Mouse (Mus musculus) liver, embryonic 15.5 days (tissue): Measurements from ENCODE around the gene Lgals8. TPM values are rescaled to one million over a fixed set of nuclear protein-coding genes. Genes with fewer than 3 reads are reported as not detected.

Experiments used
- ATAC-seq: fragments of 200-750 bp; cut with Nextera tagmentation; 2 replicates; pipeline ENCODE4 v1.8.0; 2017; ENCODE audit warnings: moderate number of reproducible peaks, mild to moderate bottlenecking, moderate library complexity; ENCODE audit not compliant: insufficient read depth
- H3K27ac ChIP-seq: fragments of 300-500 bp; sonication (generic); replicated peaks from 2 replicates; pipeline ENCODE4 v1.5.1; 2015; ENCODE audit warnings: mild to moderate bottlenecking, inconsistent platforms
- H3K27me3 ChIP-seq: fragments of 300-500 bp; sonication (generic); 2 replicates; pipeline ENCODE4 v1.6.1; 2015; ENCODE audit warnings: mild to moderate bottlenecking, inconsistent platforms
- H3K36me3 ChIP-seq: fragments of 300-500 bp; sonication (generic); replicated peaks from 2 replicates; pipeline ENCODE4 v1.6.1; 2015; ENCODE audit warnings: moderate library complexity, mild to moderate bottlenecking, inconsistent platforms
- H3K4me1 ChIP-seq: fragments of 300-500 bp; sonication (generic); replicated peaks from 2 replicates; pipeline ENCODE4 v1.6.1; 2015; ENCODE audit warnings: inconsistent platforms
- H3K4me2 ChIP-seq: fragments of 300-500 bp; sonication (generic); 2 replicates; pipeline ENCODE4 v1.6.1; 2015; ENCODE audit warnings: moderate library complexity, mild to moderate bottlenecking, inconsistent platforms
- H3K4me3 ChIP-seq: fragments of 300-500 bp; sonication (generic); replicated peaks from 2 replicates; pipeline ENCODE4 v1.5.1; 2015; ENCODE audit warnings: mild to moderate bottlenecking, inconsistent platforms
- H3K9ac ChIP-seq: fragments of 300-500 bp; sonication (generic); 2 replicates; pipeline ENCODE4 v1.6.1; 2015; ENCODE audit warnings: moderate library complexity, mild to moderate bottlenecking, inconsistent platforms
- H3K9me3 ChIP-seq: fragments of 300-500 bp; sonication (generic); replicated peaks from 2 replicates; pipeline ENCODE4 v1.6.1; 2016; ENCODE audit warnings: inconsistent platforms
- WGBS: fragments of 180-500 bp; shearing (Covaris S2); methylation state at CpG from one replicate; pipeline ENCODE4 v1.1.7; 2015; ENCODE audit warnings: mixed read lengths; ENCODE audit not compliant: insufficient replicate concordance; 5-methylcytosine and 5-hydroxymethylcytosine counted together
- polyA plus RNA-seq: library from polyadenylated mRNA; unstranded; fragments of >200 nt; fragmentation: Nextera tagmentation; extraction: Ambion mirVana; gene quantifications from 2 replicates; pipeline ENCODE4 v1.2.1, GENCODE M21; 2015

The Lgals8 gene
- polyA plus RNA-seq: 12.7 and 13.7 TPM in 2 replicates

GRCm38 (mm10) chr13:12464844-12465243, at the start of gene Lgals8:
Gene Lgals8 (minus strand): TSS chr13:12464944.
- no peaks in the 10 kb centered on the region for H3K36me3 ChIP-seq
- H3K9ac ChIP-seq: no peak within 1 kb of the TSS
- H3K27ac ChIP-seq: 0 out of 2 replicates have a peak within 1 kb of the TSS, but pooled peaks have one; percentile 14
- no peaks in the 10 kb centered on the region for H3K27me3 ChIP-seq
- H3K9me3 ChIP-seq: no peaks in the 10 kb centered on the region
- H3K4me2 ChIP-seq: no peak within 1 kb of the TSS
- no peak within 1 kb of the TSS for H3K4me3 ChIP-seq
- no peak for ATAC-seq
- WGBS: 77% methylated on average over 1 of the region's 1 CpGs
- peaks cover 26% of the 10 kb centered on the region for H3K4me1 ChIP-seq

DNA sequence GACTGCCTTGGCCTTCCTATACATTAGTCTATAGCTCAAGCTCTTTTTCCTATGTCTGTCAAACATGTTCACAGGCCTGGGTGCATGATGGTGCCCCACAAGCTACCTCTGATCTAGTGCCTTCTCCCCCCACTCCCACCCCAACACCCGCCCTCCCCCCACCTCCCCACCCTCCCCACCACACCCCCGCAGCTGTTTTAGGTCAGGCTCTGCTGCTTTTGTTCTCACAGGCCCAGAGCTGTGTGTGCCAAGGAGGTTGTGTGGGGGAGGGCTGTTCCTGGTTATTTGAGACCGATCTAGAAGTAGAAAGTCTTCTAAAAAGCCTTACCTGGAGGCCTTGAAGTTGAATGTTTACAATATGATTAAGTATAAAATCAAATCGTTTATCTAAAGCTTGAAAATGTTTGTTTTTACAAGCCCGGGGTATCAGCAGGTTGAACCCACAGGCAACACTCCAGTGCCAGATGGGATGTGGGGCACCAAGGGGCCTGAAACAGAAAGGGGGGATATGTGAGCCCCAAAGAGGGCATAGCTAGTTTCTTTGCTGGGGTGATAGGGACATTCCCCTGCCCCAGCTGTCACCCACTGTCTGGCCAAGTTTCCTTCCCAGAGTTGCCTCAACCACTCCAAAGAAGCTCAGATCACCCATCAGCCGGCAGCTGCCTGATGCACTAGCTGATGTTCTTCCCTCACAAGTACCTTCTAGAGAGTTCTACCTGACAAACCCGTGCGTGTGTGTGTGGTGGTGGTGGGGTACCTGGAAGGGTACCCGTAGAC, 46.6 kb upstream of the Lgals8 start:
- no peak for ATAC-seq
- no peak overlapping the region for H3K9ac ChIP-seq
- H3K27ac ChIP-seq: no peak overlapping the region
- WGBS: 57% methylated on average over 9 of the region's 9 CpGs
- no peak overlapping the region for H3K4me3 ChIP-seq
- H3K27me3 ChIP-seq: no peaks in the 10 kb centered on the region
- no peaks in the 10 kb centered on the region for H3K36me3 ChIP-seq
- H3K4me2 ChIP-seq: no peak overlapping the region
- no peaks in the 10 kb centered on the region for H3K4me1 ChIP-seq
- H3K9me3 ChIP-seq: no peaks in the 10 kb centered on the region

DNA sequence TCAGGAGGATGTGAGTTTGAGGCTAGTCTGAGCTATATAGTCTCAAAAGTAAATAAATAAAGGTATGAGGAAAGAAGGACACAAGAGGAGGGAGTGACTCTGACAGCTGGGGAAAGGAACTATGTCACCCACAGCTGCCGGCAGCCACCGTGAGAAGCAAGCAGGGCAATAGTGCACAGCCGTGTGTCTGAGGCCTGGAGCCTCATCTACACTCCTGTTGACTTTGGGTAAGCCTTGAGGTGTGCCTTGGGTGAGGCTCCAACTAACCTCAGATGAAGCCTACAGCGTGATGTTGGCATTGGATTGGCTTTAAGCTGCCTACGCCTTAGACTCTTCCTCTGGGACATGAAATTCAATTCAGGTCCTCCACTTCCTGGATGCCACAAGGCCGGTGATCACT, 45.3 kb upstream of the Lgals8 start:
- Histone ChIP-seq H3K4me1 (peaks cover 8% of the 10 kb centered on the region), H3K4me3 (no peak overlapping the region), H3K36me3 (no peaks in the 10 kb centered on the region), H3K27ac (no peak overlapping the region), H3K9ac (no peak overlapping the region), H3K4me2 (no peak overlapping the region), H3K9me3 (no peaks in the 10 kb centered on the region), H3K27me3 (no peaks in the 10 kb centered on the region)
- ATAC-seq: no peak
- whole genome bisulfite sequencing: 70% methylated on average over 6 of the region's 6 CpGs

DNA sequence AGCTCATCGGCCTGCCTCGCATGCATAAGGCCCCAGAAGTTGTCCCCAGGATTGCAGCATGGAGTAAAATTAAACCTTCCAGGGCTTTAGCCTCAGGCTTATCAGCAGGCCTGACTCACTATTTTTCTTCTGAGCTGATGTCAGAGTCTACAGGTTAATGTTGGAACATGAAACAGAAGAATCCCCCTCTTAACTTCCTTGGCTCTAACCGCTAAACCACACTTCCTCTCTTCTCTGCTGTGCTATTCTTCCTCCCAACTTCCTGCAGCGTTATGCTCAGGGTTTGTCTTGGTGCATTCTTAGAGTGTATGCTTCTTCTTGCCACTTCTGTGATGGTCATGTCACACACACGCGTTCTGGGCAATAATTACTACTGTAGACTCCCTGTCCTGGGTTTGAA, 42.7 kb upstream of the Lgals8 start:
- no peak for ATAC-seq
- Histone ChIP-seq H3K27ac (no peak overlapping the region), H3K9me3 (no peaks in the 10 kb centered on the region), H3K4me3 (no peak overlapping the region), H3K9ac (no peak overlapping the region), H3K4me2 (no peak overlapping the region), H3K27me3 (no peaks in the 10 kb centered on the region), H3K36me3 (no peaks in the 10 kb centered on the region), H3K4me1 (peaks cover 21% of the 10 kb centered on the region)
- WGBS: 43% methylated on average over 6 of the region's 6 CpGs

GRCm38 (mm10) chr13:12505359-12505758, 40.6 kb upstream of the Lgals8 start:
- Histone ChIP-seq H3K27ac (no peak overlapping the region), H3K4me1 (peaks cover 21% of the 10 kb centered on the region), H3K4me3 (no peak overlapping the region), H3K36me3 (no peaks in the 10 kb centered on the region), H3K4me2 (no peak overlapping the region), H3K9me3 (no peaks in the 10 kb centered on the region), H3K27me3 (no peaks in the 10 kb centered on the region), H3K9ac (no peak overlapping the region)
- 0 out of 2 replicates have a peak, but pooled peaks have one; percentile 16 for ATAC-seq
- 41% methylated on average over 3 of the region's 3 CpGs for WGBS

GRCm38 (mm10) chr13:12503238-12503751, 38.6 kb upstream of the Lgals8 start:
- H3K27ac ChIP-seq: no peak overlapping the region
- no peak overlapping the region for H3K9ac ChIP-seq
- H3K4me1 ChIP-seq: peaks cover 21% of the 10 kb centered on the region
- peak; percentile 32; the same call in 1 of the 2 replicates for ATAC-seq
- H3K27me3 ChIP-seq: no peaks in the 10 kb centered on the region
- H3K36me3 ChIP-seq: no peaks in the 10 kb centered on the region
- H3K4me2 ChIP-seq: no peak overlapping the region
- H3K9me3 ChIP-seq: no peaks in the 10 kb centered on the region
- no peak overlapping the region for H3K4me3 ChIP-seq
- 64% methylated on average over 11 of the region's 11 CpGs for WGBS

GRCm38 (mm10) chr13:12502665-12503237, 38.0 kb upstream of the Lgals8 start:
- peak; percentile 79 for ATAC-seq
- Histone ChIP-seq H3K9ac (no peak overlapping the region), H3K27me3 (no peaks in the 10 kb centered on the region), H3K4me2 (no peak overlapping the region), H3K36me3 (no peaks in the 10 kb centered on the region), H3K9me3 (no peaks in the 10 kb centered on the region), H3K4me3 (no peak overlapping the region), H3K4me1 (peaks cover 21% of the 10 kb centered on the region), H3K27ac (no peak overlapping the region)
- WGBS: 13% methylated on average over 4 of the region's 4 CpGs

DNA sequence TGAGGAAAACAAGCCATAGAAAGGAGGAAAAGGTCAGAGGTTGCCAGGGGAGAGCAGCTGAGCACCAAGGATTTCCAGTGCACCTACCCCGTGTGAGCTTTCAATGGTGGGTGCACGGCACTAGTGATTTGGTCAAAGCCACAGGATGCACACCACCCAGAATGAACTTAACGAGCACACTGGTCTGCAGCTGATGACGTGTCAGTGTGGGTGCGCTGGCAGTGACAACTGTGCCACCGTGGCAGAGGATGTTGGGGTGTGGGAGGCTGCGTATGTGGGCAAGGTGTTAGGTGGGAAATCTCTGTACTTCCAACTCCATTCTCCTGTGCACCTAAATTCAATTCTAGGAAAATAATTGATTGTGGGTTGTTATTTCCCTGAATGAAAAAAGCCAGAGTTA, 34.4 kb upstream of the Lgals8 start:
- WGBS: 70% methylated on average over 7 of the region's 7 CpGs
- ATAC-seq: no peak
- H3K9ac ChIP-seq: no peak overlapping the region

GRCm38 (mm10) chr13:12497809-12498208, 33.1 kb upstream of the Lgals8 start:
- no peak overlapping the region for H3K4me2 ChIP-seq
- ATAC-seq: no peak
- H3K4me3 ChIP-seq: no peak overlapping the region
- peaks cover 2% of the 10 kb centered on the region; the same call in 1 of the 2 replicates for H3K4me1 ChIP-seq
- 48% methylated on average over 8 of the region's 8 CpGs for whole genome bisulfite sequencing
- H3K9ac ChIP-seq: no peak overlapping the region
- H3K36me3 ChIP-seq: no peaks in the 10 kb centered on the region
- H3K9me3 ChIP-seq: no peaks in the 10 kb centered on the region
- H3K27me3 ChIP-seq: no peaks in the 10 kb centered on the region
- no peak overlapping the region for H3K27ac ChIP-seq

More for the DNA sequence above, 34.4 kb upstream of the Lgals8 start:
- no peaks in the 10 kb centered on the region for H3K9me3 ChIP-seq
- H3K4me3 ChIP-seq: no peak overlapping the region
- H3K36me3 ChIP-seq: no peaks in the 10 kb centered on the region
- no peaks in the 10 kb centered on the region for H3K27me3 ChIP-seq
- H3K4me2 ChIP-seq: no peak overlapping the region
- no peak overlapping the region for H3K27ac ChIP-seq
- H3K4me1 ChIP-seq: peaks cover 9% of the 10 kb centered on the region

DNA sequence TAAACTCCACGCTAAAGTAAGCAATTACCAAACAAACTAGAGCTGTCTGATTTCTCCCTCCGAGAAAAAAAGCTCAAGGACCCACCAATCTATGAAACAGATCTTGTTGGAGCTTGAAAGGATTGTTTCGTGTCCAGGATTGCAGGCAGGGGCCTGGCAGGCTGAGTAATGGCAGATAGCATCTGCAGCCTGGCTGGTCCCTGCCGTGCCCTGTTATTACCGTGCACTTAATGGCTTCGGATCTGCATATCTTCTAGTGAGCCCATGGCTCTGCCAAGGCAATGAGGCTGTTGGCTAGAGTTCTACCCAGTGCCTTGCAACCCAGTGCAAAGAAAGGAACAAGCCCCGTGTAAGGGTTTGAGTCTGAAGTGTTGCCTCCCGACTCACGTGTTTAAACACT, 30.0 kb upstream of the Lgals8 start:
- Histone ChIP-seq H3K4me1 (no peaks in the 10 kb centered on the region), H3K9ac (no peak overlapping the region), H3K27ac (no peak overlapping the region), H3K4me3 (no peak overlapping the region), H3K9me3 (no peaks in the 10 kb centered on the region), H3K27me3 (no peaks in the 10 kb centered on the region), H3K36me3 (no peaks in the 10 kb centered on the region), H3K4me2 (no peak overlapping the region)
- ATAC-seq: no peak
- 75% methylated on average over 9 of the region's 9 CpGs for WGBS

- H3K4me3 ChIP-seq: no peak overlapping the region
- WGBS: 61% methylated on average over 3 of the region's 3 CpGs
- H3K27ac ChIP-seq: no peak overlapping the region
- no peaks in the 10 kb centered on the region for H3K27me3 ChIP-seq
- H3K9me3 ChIP-seq: no peaks in the 10 kb centered on the region
- ATAC-seq: no peak
- no peak overlapping the region for H3K9ac ChIP-seq
- H3K4me1 ChIP-seq: no peaks in the 10 kb centered on the region
- no peak overlapping the region for H3K4me2 ChIP-seq
- H3K36me3 ChIP-seq: no peaks in the 10 kb centered on the region
These were observed 27.8 kb upstream of the Lgals8 start for GRCm38 (mm10) chr13:12492515-12492914.
